Comparison of ENCODE assay signal across 14 mouse cellular contexts in genomic region chr4:127170866-127171265, GRCm38 (mm10). TPM values are rescaled to one million over a fixed set of nuclear protein-coding genes. Genes with fewer than 3 reads are reported as not detected.
DNase-seq lines count a peak whose midpoint lies in the region; ATAC-seq lines count a peak whose summit lies in the region.
"Had no signal": no experiment of that assay in that cellular context is flagged by ENCODE, and none has a peak within 500 bp of the region (broad histone marks: within the 10 kb centered on the region; RNA-seq: fewer than 3 reads in every experiment).

No protein-coding gene starts in this region.

- no peak for ATAC-seq in hindbrain, embryonic 13.5 days (ENCODE audit: low FRiP score)
- no peak for ATAC-seq in hindbrain, embryonic 16.5 days
- ATAC-seq: CD4-positive, CD25-positive, alpha-beta regulatory T cell, adult 4 months had no signal

- 21% methylated on average over 5 of the region's 5 CpGs for WGBS in hindbrain, embryonic 13.5 days
- WGBS in hindbrain, embryonic 10.5 days = 45% methylated on average over 5 of the region's 5 CpGs
- 14% methylated on average over 5 of the region's 5 CpGs for WGBS in hindbrain, embryonic 16.5 days

- peaks cover 13% of the 10 kb centered on the region; the same call in 1 of the 2 replicates for H3K27me3 ChIP-seq in hindbrain, embryonic 13.5 days
- peaks cover 69% of the 10 kb centered on the region for H3K27me3 ChIP-seq in hindbrain, embryonic 10.5 days (ENCODE audit: insufficient read depth, poor library complexity, severe bottlenecking)
- no peaks in the 10 kb centered on the region for H3K27me3 ChIP-seq in hindbrain, embryonic 16.5 days (replicated peaks; ENCODE audit: control insufficient read depth, insufficient read depth, low read length)

- 0 out of 2 replicates have a peak overlapping the region, but pooled peaks have one; percentile 96 for H3K4me3 ChIP-seq in hindbrain, embryonic 13.5 days
- no peak overlapping the region for H3K4me3 ChIP-seq in hindbrain, embryonic 10.5 days
- H3K4me3 ChIP-seq in hindbrain, embryonic 16.5 days (ENCODE audit: low read length) = no peak overlapping the region
- H3K4me3 ChIP-seq: megakaryocyte, embryonic 14.5 days had no signal

- H3K9me3 ChIP-seq in hindbrain, embryonic 13.5 days = no peaks in the 10 kb centered on the region
- no peaks in the 10 kb centered on the region for H3K9me3 ChIP-seq in hindbrain, embryonic 10.5 days
- H3K9me3 ChIP-seq in hindbrain, embryonic 16.5 days (ENCODE audit: control insufficient read depth, low read length) = no peaks in the 10 kb centered on the region
- H3K9me3 ChIP-seq: embryonic facial prominence, embryonic 13.5 days had no signal

- no peaks in the 10 kb centered on the region for H3K36me3 ChIP-seq in hindbrain, embryonic 13.5 days
- H3K36me3 ChIP-seq in hindbrain, embryonic 10.5 days = no peaks in the 10 kb centered on the region
- no peaks in the 10 kb centered on the region for H3K36me3 ChIP-seq in hindbrain, embryonic 16.5 days (ENCODE audit: control insufficient read depth, insufficient read depth, low read length)
- H3K36me3 ChIP-seq: embryonic facial prominence, embryonic 13.5 days had no signal

- H3K4me2 ChIP-seq in hindbrain, embryonic 13.5 days = peak overlapping the region; percentile 68
- peak overlapping the region; percentile 86 for H3K4me2 ChIP-seq in hindbrain, embryonic 16.5 days (ENCODE audit: low read length)

- H3K9ac ChIP-seq in hindbrain, embryonic 13.5 days = no peak overlapping the region
- no peak overlapping the region for H3K9ac ChIP-seq in hindbrain, embryonic 16.5 days (ENCODE audit: low read depth, low read length)
- H3K9ac ChIP-seq: embryonic facial prominence, embryonic 13.5 days had no signal

- H3K27ac ChIP-seq in hindbrain, embryonic 13.5 days = peak overlapping the region; percentile 48; the same call in 1 of the 2 replicates
- H3K27ac ChIP-seq in hindbrain, embryonic 10.5 days = no peak overlapping the region
- H3K27ac ChIP-seq in hindbrain, embryonic 16.5 days (ENCODE audit: low read depth, low read length) = no peak overlapping the region
- H3K27ac ChIP-seq: embryonic facial prominence, embryonic 13.5 days had no signal

- DNase-seq in hindbrain, embryonic 10.5 days (ENCODE audit: low spot score) = no peak
- peak; percentile 75 for DNase-seq in cerebellum, adult 8-10 months
- DNase-seq in right cerebral cortex, adult 18-20 months = peak; percentile 82
- no peak for DNase-seq in urinary bladder, postnatal 10 days (ENCODE audit: low spot score)
- no peak for DNase-seq in heart, adult 11 months
- DNase-seq in c-Kit-positive CD71-positive TER-119-positive erythroid progenitor cells, embryonic 14.5 days (ENCODE audit: low spot score) = no peak
- DNase-seq: adrenal gland, postnatal 36 days; gastrocnemius, postnatal 10 days; kidney, adult 2 months had no signal

- peaks cover 68% of the 10 kb centered on the region for H3K4me1 ChIP-seq in hindbrain, embryonic 13.5 days (replicated peaks)
- H3K4me1 ChIP-seq in hindbrain, embryonic 10.5 days (replicated peaks) = peaks cover 58% of the 10 kb centered on the region
- H3K4me1 ChIP-seq in hindbrain, embryonic 16.5 days (ENCODE audit: control insufficient read depth, insufficient read depth, low read depth, low read length) = peaks cover 36% of the 10 kb centered on the region

RNA-seq across cellular contexts. Expression of gene Dlgap3, which starts 1.9 kb away (rescaled TPM):
- 13.1 and 13.4 TPM in 2 replicates for polyA plus RNA-seq in hindbrain, embryonic 13.5 days (2015; fragmentation: Nextera tagmentation; extraction: Ambion mirVana)
- 3.7 and 7.9 TPM in 2 replicates for polyA plus RNA-seq in hindbrain, embryonic 10.5 days (2016; fragmentation: Nextera tagmentation; extraction: Ambion mirVana)
- polyA plus RNA-seq in hindbrain, embryonic 16.5 days (2015; fragmentation: Nextera tagmentation; extraction: Ambion mirVana) = 21.0 and 22.3 TPM in 2 replicates
- polyA plus RNA-seq: CD4-positive, CD25-positive, alpha-beta regulatory T cell, adult 4 months had no signal

RNA-seq across cellular contexts. Expression of gene Tmem35b, which starts 47.4 kb away (rescaled TPM):
- 20.5 and 21.5 TPM in 2 replicates for polyA plus RNA-seq in hindbrain, embryonic 13.5 days (2015; fragmentation: Nextera tagmentation; extraction: Ambion mirVana)
- 17.0 and 17.1 TPM in 2 replicates for polyA plus RNA-seq in hindbrain, embryonic 10.5 days (2016; fragmentation: Nextera tagmentation; extraction: Ambion mirVana)
- 16.9 and 17.5 TPM in 2 replicates for polyA plus RNA-seq in hindbrain, embryonic 16.5 days (2015; fragmentation: Nextera tagmentation; extraction: Ambion mirVana)

Comparison
In these comparisons a context has a peak if more than half of its experiments do, and no peak if none do; other contexts are left out.
1. DNase-seq: peak in cerebellum, adult 8-10 months (single experiment) and right cerebral cortex, adult 18-20 months (single experiment); none in hindbrain, embryonic 10.5 days (single experiment), urinary bladder, postnatal 10 days (single experiment), heart, adult 11 months (single experiment) and c-Kit-positive CD71-positive TER-119-positive erythroid progenitor cells, embryonic 14.5 days (single experiment).